Mouse (Mus musculus) brown adipose tissue, adult 24 weeks (tissue): ENCODE measurements around the gene Pabpc4l. TPM values are rescaled to one million over a fixed set of nuclear protein-coding genes. Genes with fewer than 3 reads are reported as not detected.
"Not testable (repeated sequence)": the region's sequence is repeated elsewhere in the genome, so short reads cannot be mapped to it uniquely, and the experiment has no call there.

Experiments
- H3K27ac ChIP-seq: fragments of 200-500 bp; replicated peaks from 2 replicates; pipeline ENCODE4 v1.5.1; 2012; ENCODE audit warnings: low read depth, mild to moderate bottlenecking, low read length
- H3K4me1 ChIP-seq: fragments of 200-500 bp; 2 replicates; pipeline ENCODE4 v1.6.1; 2012; ENCODE audit warnings: low read length, mixed read lengths; ENCODE audit not compliant: control insufficient read depth, insufficient read depth, insufficient read length
- H3K4me3 ChIP-seq: fragments of 200-500 bp; 2 replicates; pipeline ENCODE4 v1.5.1; 2012; ENCODE audit warnings: low read depth, mild to moderate bottlenecking, low read length, moderate library complexity; ENCODE audit not compliant: insufficient read depth
- polyA plus RNA-seq: library from polyadenylated mRNA; stranded (reverse); fragments of >200 nt; gene quantifications from 2 replicates; pipeline ENCODE4 v1.2.4, GENCODE M21; 2012; ENCODE audit not compliant: missing spikeins, insufficient read depth, insufficient read length

Gene Pabpc4l
- 1.6 TPM in 1 of 2 replicates, not detected in the other for polyA plus RNA-seq

- Histone ChIP-seq H3K27ac (no peak within 1 kb of the TSS), H3K4me1 (no peaks in the 10 kb centered on the region), H3K4me3 (peak within 1 kb of the TSS; percentile 60)
Observed at GRCm38 (mm10) chr3:46447481-46448265, at the start of gene Pabpc4l. Gene Pabpc4l, minus strand, starts transcription at chr3:46448219.

- no peaks in the 10 kb centered on the region for H3K4me1 ChIP-seq
- H3K4me3 ChIP-seq = no peak overlapping the region
- no peak overlapping the region for H3K27ac ChIP-seq
Observed at GRCm38 (mm10) chr3:46490989-46491259, 42.9 kb upstream of the Pabpc4l start.

- H3K4me1 ChIP-seq = no peaks in the 10 kb centered on the region
- H3K4me3 ChIP-seq = no peak overlapping the region
- H3K27ac ChIP-seq = no peak overlapping the region
Observed at GRCm38 (mm10) chr3:46490132-46490988, 42.3 kb upstream of the Pabpc4l start.

GRCm38 (mm10) chr3:46486091-46486490 lies 38.1 kb upstream of the Pabpc4l start:
- H3K4me1 ChIP-seq, H3K4me3 ChIP-seq, H3K27ac ChIP-seq: not testable (repeated sequence)

GRCm38 (mm10) chr3:46448266-46448532 lies 180 bp upstream of the Pabpc4l start:
- Histone ChIP-seq H3K4me3 (peak overlapping the region; percentile 60), H3K4me1 (no peaks in the 10 kb centered on the region), H3K27ac (no peak overlapping the region)

- H3K4me1 ChIP-seq = no peaks in the 10 kb centered on the region
- H3K27ac ChIP-seq = no peak overlapping the region
- H3K4me3 ChIP-seq = no peak overlapping the region
Observed at GRCm38 (mm10) chr3:46431416-46431815, 16.6 kb downstream of the Pabpc4l start.
